Mouse (Mus musculus) left cerebral cortex, adult 2 months (tissue): ENCODE results near the gene Rmdn2. TPM values are rescaled to one million over a fixed set of nuclear protein-coding genes. Genes with fewer than 3 reads are reported as not detected.

Source experiments
- DNase-seq, 2 experiments: peaks; one replicate each; pipeline ENCODE4 v3.0.0; 2021 to 2022; ENCODE audit warnings: low spot score in 2 of 2, mixed read lengths in 1 of 2; ENCODE audit errors: extremely low spot score in 1 of 2
- H3K27ac ChIP-seq: fragments of 200-600 bp; 2 replicates; pipeline ENCODE4 v1.8.1; 2022
- H3K4me3 ChIP-seq: fragments of 200-600 bp; 2 replicates; pipeline ENCODE4 v1.8.1; 2022
- CTCF ChIP-seq: fragments of 200-600 bp; IDR thresholded peaks from 2 replicates; pipeline ENCODE4 v1.8.1; 2022; ENCODE audit warnings: antibody characterized with exemption, mild to moderate bottlenecking, moderate library complexity
- intact Hi-C: fragments of 180-260 bp; cut with DNase I; formaldehyde crosslinking; loops from one replicate; pipeline ENCODE4 v1.15.1; 2025
- total RNA-seq, 2 experiments: library from RNA; stranded (reverse); gene quantifications; 2 replicates each; pipeline ENCODE4 v1.2.3; 2021

Gene Rmdn2
- total RNA-seq, 2 experiments from 2014 or later, result 10.9 to 12.4 TPM

- H3K4me3 ChIP-seq, result no peak overlapping the region
- no peak for TF ChIP-seq CTCF
- no peak overlapping the region for H3K27ac ChIP-seq
- DNase-seq, result no peak
- intact Hi-C loops, result no loop called here
Measured at GRCm38 (mm10) chr17:79598596-79599577, 12.8 kb upstream of the Rmdn2 start.

GRCm38 (mm10) chr17:79600108-79600507 lies 11.6 kb upstream of the Rmdn2 start:
- H3K27ac ChIP-seq, result no peak overlapping the region
- DNase-seq, result no peak
- H3K4me3 ChIP-seq, result no peak overlapping the region
- intact Hi-C loops, result no loop called here
- no peak for TF ChIP-seq CTCF

- intact Hi-C loops, result no loop called here
Measured at GRCm38 (mm10) chr17:79602381-79602780, 9.3 kb upstream of the Rmdn2 start.

GRCm38 (mm10) chr17:79603427-79603826 lies 8.2 kb upstream of the Rmdn2 start:
- no peak for DNase-seq
- no peak for TF ChIP-seq CTCF
- Histone ChIP-seq H3K27ac (no peak overlapping the region), H3K4me3 (no peak overlapping the region)
- intact Hi-C loops, result no loop called here

More at GRCm38 (mm10) chr17:79602381-79602780, 9.3 kb upstream of the Rmdn2 start:
- Histone ChIP-seq H3K27ac (no peak overlapping the region), H3K4me3 (no peak overlapping the region)
- DNase-seq, result no peak
- no peak for TF ChIP-seq CTCF

- no peak for DNase-seq
- intact Hi-C loops, result no loop called here
- H3K27ac ChIP-seq, result no peak overlapping the region
- no peak for TF ChIP-seq CTCF
- H3K4me3 ChIP-seq, result no peak overlapping the region
Measured at GRCm38 (mm10) chr17:79605794-79606193, 5.9 kb upstream of the Rmdn2 start.

GRCm38 (mm10) chr17:79609697-79610096 lies 2.0 kb upstream of the Rmdn2 start:
- no peak for DNase-seq
- intact Hi-C loops, result no loop called here
- Histone ChIP-seq H3K4me3 (no peak overlapping the region), H3K27ac (no peak overlapping the region)
- no peak for TF ChIP-seq CTCF

- no peak for TF ChIP-seq CTCF
- intact Hi-C loops, result no loop called here
- H3K27ac ChIP-seq, result no peak overlapping the region
- no peak for DNase-seq
- no peak overlapping the region for H3K4me3 ChIP-seq
Measured at GRCm38 (mm10) chr17:79610163-79610755, 1.4 kb upstream of the Rmdn2 start.

GRCm38 (mm10) chr17:79614691-79615588 lies 3.3 kb downstream of the Rmdn2 start:
- peak; percentile 74 to 76 for DNase-seq
- H3K27ac ChIP-seq, result peak overlapping the region; percentile 95
- peak overlapping the region; percentile 73 for H3K4me3 ChIP-seq
- no peak for TF ChIP-seq CTCF
- intact Hi-C loops, result no loop called here

- Histone ChIP-seq H3K27ac (no peak overlapping the region; the same call in 1 of the 2 replicates), H3K4me3 (peak overlapping the region; percentile 73)
- no peak for TF ChIP-seq CTCF
- intact Hi-C loops, result no loop called here
- no peak for DNase-seq
Measured at GRCm38 (mm10) chr17:79615897-79616296, 4.2 kb downstream of the Rmdn2 start.

GRCm38 (mm10) chr17:79616621-79617020 lies 5.0 kb downstream of the Rmdn2 start:
- no peak for DNase-seq
- TF ChIP-seq CTCF, result no peak
- Histone ChIP-seq H3K4me3 (no peak overlapping the region), H3K27ac (no peak overlapping the region)
- intact Hi-C loops, result no loop called here

GRCm38 (mm10) chr17:79618455-79618854 lies 6.8 kb downstream of the Rmdn2 start:
- intact Hi-C loops, result no loop called here
- no peak for TF ChIP-seq CTCF
- H3K27ac ChIP-seq, result no peak overlapping the region
- no peak for DNase-seq
- no peak overlapping the region for H3K4me3 ChIP-seq
